Mouse (Mus musculus) left cerebral cortex, postnatal 25 days (tissue): ENCODE results near the gene Trex1. TPM values are rescaled to one million over a fixed set of nuclear protein-coding genes. Genes with fewer than 3 reads are reported as not detected.

Experiments used
- DNase-seq, 2 experiments: peaks; one replicate each; pipeline ENCODE4 v3.0.0; 2022; ENCODE audit warnings: low spot score in 2 of 2, mixed read lengths in 1 of 2
- intact Hi-C: fragments of 180-260 bp; cut with DNase I; formaldehyde crosslinking; loops from one replicate; pipeline ENCODE4 v1.15.1; 2025
- total RNA-seq, 2 experiments: library from RNA; stranded (reverse); gene quantifications; 2 replicates each; pipeline ENCODE4 v1.2.3; 2021

Gene Trex1
- total RNA-seq, 2 experiments from 2014 or later: 12.7 to 13.0 TPM

- no peak for DNase-seq
- intact Hi-C loops: no loop called here
Observed at GRCm38 (mm10) chr9:109028919-109029318, 30.6 kb downstream of the Trex1 start.

GRCm38 (mm10) chr9:109028421-109028820, 31.1 kb downstream of the Trex1 start:
- intact Hi-C loops: no loop called here
- DNase-seq: no peak

- DNase-seq: no peak
- intact Hi-C loops: no loop called here
Observed at GRCm38 (mm10) chr9:109027521-109027920, 32.0 kb downstream of the Trex1 start.

GRCm38 (mm10) chr9:109022866-109023685, 36.5 kb downstream of the Trex1 start:
- peak; percentile 51 to 88 for DNase-seq
- intact Hi-C loops: no loop called here

- no peak for DNase-seq
Observed at GRCm38 (mm10) chr9:109021428-109021827, 38.1 kb downstream of the Trex1 start.

GRCm38 (mm10) chr9:109016973-109017604, 42.4 kb downstream of the Trex1 start:
- intact Hi-C loops: no loop called here
- no peak for DNase-seq

More at GRCm38 (mm10) chr9:109021428-109021827, 38.1 kb downstream of the Trex1 start:
- intact Hi-C loops: no loop called here

- DNase-seq: no peak
- intact Hi-C loops: no loop called here
Observed at GRCm38 (mm10) chr9:109015397-109015796, 44.1 kb downstream of the Trex1 start.

GRCm38 (mm10) chr9:109010316-109010690, 49.2 kb downstream of the Trex1 start:
- DNase-seq: no peak
- intact Hi-C loops: no loop called here

- peak in 1 of 2 experiments; percentile 80 for DNase-seq
- intact Hi-C loops: loop anchor here (10.0 kb wide), 1 partner anchor 825 kb away; the partner anchor contains the start of gene Nme6
Observed at GRCm38 (mm10) chr9:109009636-109010315, 49.8 kb downstream of the Trex1 start.

- intact Hi-C loops: loop anchor here (10.0 kb wide), 1 partner anchor 826 kb away; the partner anchor contains the start of gene Nme6
- peak; percentile 60 to 86 for DNase-seq
Observed at GRCm38 (mm10) chr9:109008994-109009635, 50.4 kb downstream of the Trex1 start.

GRCm38 (mm10) chr9:109008081-109008480, 51.5 kb downstream of the Trex1 start:
- intact Hi-C loops: loop anchor here (10.0 kb wide), 1 partner anchor 827 kb away; the partner anchor contains the start of gene Nme6
- DNase-seq: no peak

Other genes starting within 250 kb of the Trex1 start
- 10 to 100 TPM; 46.8 to 61.9 TPM for gene Celsr3, start 233.4 kb downstream of the Trex1 start, total RNA-seq
- gene Slc26a6, start 206.5 kb downstream of the Trex1 start, total RNA-seq: 10 to 100 TPM; 18.4 to 19.1 TPM
- under 1 TPM in 1 of 2 experiments, not detected in 1; 0.39 TPM for gene Tmem89, start 145.1 kb downstream of the Trex1 start, total RNA-seq
- 100 to 1,000 TPM; 390 to 394 TPM for gene Uqcrc1, start 123.1 kb downstream of the Trex1 start, total RNA-seq
- 1 to 10 TPM; 2.5 to 4.5 TPM for gene Col7a1, start 106.1 kb downstream of the Trex1 start, total RNA-seq
- not detected for gene Ucn2, start 73.7 kb downstream of the Trex1 start, total RNA-seq
- gene Pfkfb4, start 68.0 kb downstream of the Trex1 start, total RNA-seq: 10 to 100 TPM; 12.5 to 15.5 TPM
- gene Shisa5, start 21.2 kb downstream of the Trex1 start, total RNA-seq: 10 to 100 TPM; 66.3 to 77.4 TPM
- gene Atrip, start 14.4 kb upstream of the Trex1 start, total RNA-seq: 10 to 100 TPM; 25.8 to 28.5 TPM
- 1 to 10 TPM; 7.2 to 8.0 TPM for gene Ccdc51, start 22.8 kb upstream of the Trex1 start, total RNA-seq
- 100 to 1,000 TPM; 365 to 371 TPM for gene Tma7, start 22.9 kb upstream of the Trex1 start, total RNA-seq
- gene Plxnb1, start 35.7 kb upstream of the Trex1 start, total RNA-seq: 10 to 100 TPM; 66.3 to 69.9 TPM
- gene Fbxw21, start 102.3 kb upstream of the Trex1 start, total RNA-seq: not detected
- gene Fbxw13, start 136.2 kb upstream of the Trex1 start, total RNA-seq: not detected
- gene Fbxw20, start 175.0 kb upstream of the Trex1 start, total RNA-seq: not detected
- not detected for gene Fbxw14, start 227.9 kb upstream of the Trex1 start, total RNA-seq